Mouse (Mus musculus) midbrain, postnatal 0 days (tissue): ENCODE measurements at regions not wholly inside any gene's neighbourhood (a gene's known extent, or its start where the extent isn't known, plus 50 kb on each side); places are given as distances from the start of the nearest gene placed in this dataset.

Experiments
- ATAC-seq: fragments of 200-750 bp; cut with Nextera tagmentation; 2 replicates; pipeline ENCODE4 v1.8.0; 2017; ENCODE audit warnings: moderate number of reproducible peaks, mild to moderate bottlenecking, moderate TSS enrichment, moderate library complexity; ENCODE audit not compliant: low FRiP score
- DNase-seq: peaks from one replicate; pipeline ENCODE4 v3.0.0-alpha.2; 2015; ENCODE audit warnings: low spot score
- H3K27ac ChIP-seq: fragments of 300-500 bp; sonication (generic); 2 replicates; pipeline ENCODE4 v1.5.1; 2014; ENCODE audit warnings: low read depth, mild to moderate bottlenecking, low read length, mixed read lengths
- H3K27me3 ChIP-seq: fragments of 300-500 bp; sonication (generic); 2 replicates; pipeline ENCODE4 v1.6.1; 2014; ENCODE audit warnings: low read length, control low read depth, mixed read lengths; ENCODE audit not compliant: insufficient read depth
- H3K36me3 ChIP-seq: fragments of 300-500 bp; sonication (generic); 2 replicates; pipeline ENCODE4 v1.6.1; 2014; ENCODE audit warnings: low read length, control low read depth, mixed read lengths; ENCODE audit not compliant: insufficient read depth
- H3K4me1 ChIP-seq: fragments of 300-500 bp; sonication (generic); 2 replicates; pipeline ENCODE4 v1.6.1; 2014; ENCODE audit warnings: mild to moderate bottlenecking, control low read depth, antibody characterized with exemption, low read length, mixed read lengths; ENCODE audit not compliant: insufficient read depth
- H3K4me2 ChIP-seq: fragments of 300-500 bp; sonication (generic); 2 replicates; pipeline ENCODE4 v1.6.1; 2014; ENCODE audit warnings: low read depth, mild to moderate bottlenecking, low read length, mixed read lengths; ENCODE audit not compliant: poor library complexity, severe bottlenecking
- H3K4me3 ChIP-seq: fragments of 300-500 bp; sonication (generic); 2 replicates; pipeline ENCODE4 v1.5.1; 2014; ENCODE audit warnings: low read depth, mild to moderate bottlenecking, low read length, moderate library complexity
- H3K9ac ChIP-seq: fragments of 300-500 bp; sonication (generic); replicated peaks from 2 replicates; pipeline ENCODE4 v1.6.1; 2014; ENCODE audit warnings: mild to moderate bottlenecking, low read length, moderate library complexity, mixed read lengths; ENCODE audit not compliant: poor library complexity, severe bottlenecking
- H3K9me3 ChIP-seq: fragments of 300-500 bp; sonication (generic); 2 replicates; pipeline ENCODE4 v1.6.1; 2016; ENCODE audit warnings: low read length, control low read depth
- CTCF ChIP-seq: IDR thresholded peaks from 2 replicates; pipeline ENCODE4 v1.5.1; 2016; ENCODE audit warnings: antibody characterized with exemption, mild to moderate bottlenecking
- WGBS: fragments of 180-500 bp; shearing (Covaris S2); extraction: QIAGEN DNeasy Blood & Tissue Kit; methylation state at CpG from one replicate; pipeline ENCODE4 v1.1.7; 2014; 5-methylcytosine and 5-hydroxymethylcytosine counted together

- WGBS: 69% methylated on average over 7 of the region's 7 CpGs
- TF ChIP-seq CTCF: no peak
- Histone ChIP-seq H3K9me3 (no peaks in the 10 kb centered on the region), H3K4me3 (no peak overlapping the region), H3K36me3 (no peaks in the 10 kb centered on the region), H3K27ac (no peak overlapping the region), H3K4me1 (no peaks in the 10 kb centered on the region), H3K9ac (no peak overlapping the region), H3K4me2 (no peak overlapping the region), H3K27me3 (no peaks in the 10 kb centered on the region)
- DNase-seq (no peak), ATAC-seq (no peak)
Measured at GRCm38 (mm10) chr1:35971435-35972189, 96.6 kb upstream of the Hs6st1 start.

- H3K9me3 ChIP-seq: no peaks in the 10 kb centered on the region
- no peak overlapping the region for H3K4me2 ChIP-seq
- H3K4me3 ChIP-seq: no peak overlapping the region
- no peak overlapping the region for H3K9ac ChIP-seq
- no peaks in the 10 kb centered on the region for H3K27me3 ChIP-seq
- no peaks in the 10 kb centered on the region for H3K4me1 ChIP-seq
- no peaks in the 10 kb centered on the region for H3K36me3 ChIP-seq
- 61% methylated on average over 5 of the region's 5 CpGs for WGBS
- H3K27ac ChIP-seq: no peak overlapping the region
- no peak for TF ChIP-seq CTCF
- DNase-seq (no peak), ATAC-seq (no peak)
Measured at GRCm38 (mm10) chr1:35972190-35972584, 96.0 kb upstream of the Hs6st1 start.

- no peaks in the 10 kb centered on the region for H3K36me3 ChIP-seq
- TF ChIP-seq CTCF: no peak
- H3K27me3 ChIP-seq: no peaks in the 10 kb centered on the region
- H3K4me1 ChIP-seq: no peaks in the 10 kb centered on the region
- WGBS: 69% methylated on average over 9 of the region's 9 CpGs
- H3K4me2 ChIP-seq: no peak overlapping the region
- no peak overlapping the region for H3K27ac ChIP-seq
- no peak for DNase-seq
- no peak for ATAC-seq
- H3K9me3 ChIP-seq: no peaks in the 10 kb centered on the region
- no peak overlapping the region for H3K4me3 ChIP-seq
- no peak overlapping the region for H3K9ac ChIP-seq
Measured at GRCm38 (mm10) chr1:35973386-35973785, 94.8 kb upstream of the Hs6st1 start.

- Histone ChIP-seq H3K9me3 (no peaks in the 10 kb centered on the region), H3K27ac (no peak overlapping the region), H3K36me3 (no peaks in the 10 kb centered on the region), H3K9ac (no peak overlapping the region), H3K4me3 (no peak overlapping the region), H3K4me1 (no peaks in the 10 kb centered on the region), H3K4me2 (no peak overlapping the region), H3K27me3 (no peaks in the 10 kb centered on the region)
- WGBS: 80% methylated on average over 3 of the region's 3 CpGs
- TF ChIP-seq CTCF: no peak
- no peak for DNase-seq
- no peak for ATAC-seq
Measured at GRCm38 (mm10) chr1:35975611-35976208, 92.5 kb upstream of the Hs6st1 start.

- Histone ChIP-seq H3K4me1 (no peaks in the 10 kb centered on the region), H3K27me3 (no peaks in the 10 kb centered on the region), H3K36me3 (no peaks in the 10 kb centered on the region), H3K9me3 (no peaks in the 10 kb centered on the region), H3K27ac (no peak overlapping the region), H3K4me2 (no peak overlapping the region), H3K4me3 (no peak overlapping the region), H3K9ac (no peak overlapping the region)
- TF ChIP-seq CTCF: no peak
- DNase-seq (no peak), ATAC-seq (no peak)
- WGBS: 75% methylated on average over 2 of the region's 2 CpGs
Measured at GRCm38 (mm10) chr1:35976528-35976927, 91.7 kb upstream of the Hs6st1 start.

- DNase-seq: no peak
- Histone ChIP-seq H3K27ac (no peak overlapping the region), H3K4me3 (no peak overlapping the region), H3K9me3 (no peaks in the 10 kb centered on the region), H3K36me3 (no peaks in the 10 kb centered on the region), H3K9ac (no peak overlapping the region), H3K4me2 (no peak overlapping the region), H3K4me1 (no peaks in the 10 kb centered on the region), H3K27me3 (no peaks in the 10 kb centered on the region)
- no peak for TF ChIP-seq CTCF
- 87% methylated on average over 1 of the region's 1 CpGs for WGBS
- no peak for ATAC-seq
Measured at GRCm38 (mm10) chr1:35978116-35978515, 90.1 kb upstream of the Hs6st1 start.
